Mouse (Mus musculus) spleen, adult 2 months (tissue): ENCODE measurements at regions not wholly inside any gene's neighbourhood (a gene's known extent, or its start where the extent isn't known, plus 50 kb on each side); places are given as distances from the start of the nearest gene placed in this dataset.

Source experiments
- DNase-seq, 2 experiments: peaks; one replicate each; pipeline versions ENCODE4 v3.0.0 to v3.0.0-alpha.2; 2012 to 2021; ENCODE audit warnings: low spot score in 2 of 2, low read depth in 1 of 2
- H3K27ac ChIP-seq: fragments of 200-500 bp; 2 replicates; pipeline ENCODE4 v1.5.1; 2012; ENCODE audit warnings: low read length, inconsistent platforms; ENCODE audit not compliant: insufficient read depth
- H3K27me3 ChIP-seq: fragments of 200-500 bp; 2 replicates; pipeline ENCODE4 v1.6.1; 2012; ENCODE audit warnings: mild to moderate bottlenecking, moderate library complexity, low read length, inconsistent platforms; ENCODE audit not compliant: control insufficient read depth, insufficient read depth
- H3K36me3 ChIP-seq: fragments of 200-500 bp; 2 replicates; pipeline ENCODE4 v1.6.1; 2012; ENCODE audit warnings: mild to moderate bottlenecking, low read length, inconsistent platforms; ENCODE audit not compliant: control insufficient read depth, insufficient read depth
- H3K4me1 ChIP-seq: fragments of 200-500 bp; 2 replicates; pipeline ENCODE4 v1.6.1; 2011; ENCODE audit warnings: inconsistent platforms; ENCODE audit not compliant: control insufficient read depth, insufficient read depth, insufficient read length
- H3K4me3 ChIP-seq: fragments of 200-500 bp; 2 replicates; pipeline ENCODE4 v1.5.1; 2011; ENCODE audit warnings: mild to moderate bottlenecking, inconsistent platforms; ENCODE audit not compliant: insufficient read depth, insufficient read length; ENCODE audit errors: extremely low read depth
- CTCF ChIP-seq: fragments of 200-500 bp; IDR thresholded peaks from 2 replicates; pipeline ENCODE4 v1.5.1; 2011; ENCODE audit warnings: mild to moderate bottlenecking, inconsistent platforms; ENCODE audit not compliant: insufficient read depth, insufficient read length, insufficient replicate concordance; ENCODE audit errors: extremely low read depth
- POLR2A ChIP-seq: fragments of 200-500 bp; IDR thresholded peaks from 2 replicates; pipeline ENCODE4 v1.6.1; 2011; ENCODE audit warnings: low read depth, low read length, inconsistent platforms
- WGBS: fragments of 180-500 bp; shearing (Covaris S2); methylation state at CpG from one replicate; pipeline ENCODE4 v1.1.7; 2018; 5-methylcytosine and 5-hydroxymethylcytosine counted together

DNA sequence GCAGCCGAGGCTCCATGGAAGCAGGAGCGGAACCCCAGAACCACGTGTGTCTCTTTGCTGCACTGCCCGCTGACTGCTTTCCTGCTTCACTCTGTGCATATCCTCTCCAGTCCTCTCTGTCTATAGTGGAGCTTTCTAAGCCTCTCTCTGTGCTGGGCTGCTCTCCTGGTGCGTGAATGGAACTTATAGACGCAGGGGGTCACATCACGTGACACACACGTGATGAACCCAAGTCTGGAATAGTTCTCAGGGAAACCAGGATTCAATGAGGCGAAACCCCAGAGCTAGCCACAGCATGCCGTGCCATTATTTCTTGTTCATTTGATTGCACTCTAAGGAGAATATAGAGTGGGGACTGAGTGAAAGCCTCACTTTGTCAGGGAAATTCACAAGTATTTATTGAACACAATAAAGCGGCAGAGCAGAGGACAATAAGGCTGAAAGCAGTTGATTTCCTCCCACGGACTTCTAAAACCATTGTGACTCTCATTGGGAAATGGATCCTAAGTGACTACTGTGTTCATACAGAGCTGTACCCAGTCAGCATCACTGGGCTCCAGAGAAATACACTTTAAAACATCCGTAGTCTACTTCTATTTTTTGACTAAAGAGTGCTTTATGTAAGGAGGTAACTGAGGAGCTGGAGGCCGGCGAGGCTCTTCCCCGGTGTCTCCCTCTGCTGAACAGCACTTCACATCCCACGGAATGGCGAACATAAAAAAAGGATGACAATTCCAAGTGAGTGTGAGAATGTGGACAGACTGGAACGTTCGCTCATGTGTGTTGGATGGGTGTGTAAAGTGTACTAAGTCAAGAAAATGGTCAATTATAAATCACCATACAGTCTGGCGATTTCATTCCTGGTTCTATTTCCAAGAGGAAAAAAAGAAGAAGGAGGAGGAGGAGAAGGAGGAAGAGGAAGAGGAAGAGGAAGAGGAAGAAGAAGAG, 116.5 kb upstream of the Cpsf6 start:
- H3K4me3 ChIP-seq = no peak overlapping the region
- H3K27me3 ChIP-seq = no peaks in the 10 kb centered on the region
- H3K36me3 ChIP-seq = no peaks in the 10 kb centered on the region
- no peak for DNase-seq
- TF ChIP-seq CTCF (no peak), POLR2A (no peak)
- WGBS = 85% methylated on average over 21 of the region's 21 CpGs
- no peak overlapping the region for H3K27ac ChIP-seq
- peaks cover 3% of the 10 kb centered on the region; the same call in 1 of the 2 replicates for H3K4me1 ChIP-seq

DNA sequence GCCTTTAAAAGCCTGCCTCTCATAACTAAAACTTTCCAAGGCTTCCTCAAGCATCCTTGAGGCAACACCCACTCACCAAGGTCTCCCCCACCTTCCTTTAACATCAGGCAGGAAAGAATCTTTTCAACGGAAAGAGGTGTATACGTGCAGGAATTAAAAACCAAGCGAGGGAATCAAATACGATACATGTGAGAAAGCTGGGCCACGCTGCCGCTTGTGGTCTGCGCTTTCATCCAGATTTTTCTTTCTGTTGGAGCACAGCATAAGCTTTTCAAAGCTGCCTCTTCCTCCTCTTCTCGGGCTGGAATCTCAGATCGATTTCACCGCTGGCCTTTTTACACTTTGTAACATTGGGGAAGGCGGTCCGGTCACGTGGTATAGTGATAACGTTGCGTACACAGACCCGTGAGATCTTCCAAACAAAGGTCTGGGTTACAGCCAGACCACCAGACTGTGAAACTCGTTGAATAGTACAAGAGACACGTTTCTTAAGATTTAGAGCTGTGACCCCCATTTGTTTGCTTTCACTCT, 114.4 kb upstream of the Cpsf6 start:
- no peak for DNase-seq
- no peaks in the 10 kb centered on the region for H3K27me3 ChIP-seq
- 30% methylated on average over 18 of the region's 18 CpGs for WGBS
- H3K4me1 ChIP-seq = peaks cover 3% of the 10 kb centered on the region; the same call in 1 of the 2 replicates
- H3K4me3 ChIP-seq = peak overlapping the region; percentile 55
- no peak for TF ChIP-seq CTCF
- TF ChIP-seq POLR2A = no peak
- no peak overlapping the region for H3K27ac ChIP-seq
- no peaks in the 10 kb centered on the region for H3K36me3 ChIP-seq

DNA sequence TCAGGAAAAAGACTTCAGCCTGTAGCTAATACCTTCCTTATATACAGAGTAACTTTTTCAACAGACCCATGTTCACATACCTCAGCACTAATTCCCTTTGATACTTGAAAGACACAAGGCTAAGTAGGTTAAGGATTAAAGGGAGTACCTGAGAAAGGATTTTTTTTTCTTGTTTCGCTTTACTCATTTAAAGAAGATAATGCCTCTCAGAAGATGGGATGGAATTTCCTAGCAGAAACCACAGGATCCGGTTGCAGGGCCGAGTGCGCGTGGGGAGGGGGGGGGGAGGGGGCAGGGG, 114.0 kb upstream of the Cpsf6 start:
- Histone ChIP-seq H3K27me3 (no peaks in the 10 kb centered on the region), H3K27ac (no peak overlapping the region), H3K4me3 (no peak overlapping the region; the same call in 1 of the 2 replicates), H3K36me3 (no peaks in the 10 kb centered on the region), H3K4me1 (peaks cover 3% of the 10 kb centered on the region; the same call in 1 of the 2 replicates)
- no peak for TF ChIP-seq POLR2A
- no peak for TF ChIP-seq CTCF
- 17% methylated on average over 2 of the region's 5 CpGs for whole genome bisulfite sequencing
- DNase-seq = no peak

DNA sequence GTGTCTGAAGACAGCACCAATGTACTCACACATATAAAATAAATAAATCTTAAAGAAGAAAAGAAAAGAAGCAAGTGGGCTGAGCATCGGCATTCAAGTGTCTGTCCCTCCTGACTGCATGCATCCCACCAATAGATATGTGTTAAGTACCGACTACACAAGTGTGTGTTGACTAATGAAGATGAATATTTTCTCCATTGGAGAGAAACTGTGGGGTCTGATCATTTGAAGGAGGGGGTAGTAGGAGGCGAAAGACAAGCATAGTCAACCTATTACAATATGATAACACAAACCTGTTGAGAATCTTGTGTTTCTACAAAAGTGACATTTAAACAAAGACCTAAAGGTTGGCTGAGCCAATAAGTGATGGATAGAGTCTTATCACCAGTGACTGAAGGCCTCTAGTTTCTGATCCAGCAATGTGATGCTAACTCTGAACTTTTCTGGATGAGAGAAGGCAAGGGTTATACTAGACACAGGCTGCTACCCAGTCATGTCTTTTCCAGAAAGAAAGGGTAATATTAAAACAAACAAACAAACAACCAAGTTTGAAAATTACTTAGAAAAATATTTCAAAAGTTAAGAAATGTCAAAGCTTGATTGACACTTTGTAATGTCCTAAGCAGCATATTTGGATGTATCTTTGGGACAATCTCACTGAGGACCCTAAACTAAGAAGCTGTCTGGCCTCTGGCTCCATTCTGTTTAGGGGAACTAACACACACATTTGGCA, 113.4 kb upstream of the Cpsf6 start:
- Histone ChIP-seq H3K4me3 (no peak overlapping the region), H3K27me3 (no peaks in the 10 kb centered on the region), H3K27ac (no peak overlapping the region), H3K36me3 (no peaks in the 10 kb centered on the region), H3K4me1 (peaks cover 3% of the 10 kb centered on the region; the same call in 1 of the 2 replicates)
- DNase-seq = no peak
- TF ChIP-seq CTCF (no peak), POLR2A (no peak)
- 94% methylated on average over 3 of the region's 3 CpGs for WGBS

DNA sequence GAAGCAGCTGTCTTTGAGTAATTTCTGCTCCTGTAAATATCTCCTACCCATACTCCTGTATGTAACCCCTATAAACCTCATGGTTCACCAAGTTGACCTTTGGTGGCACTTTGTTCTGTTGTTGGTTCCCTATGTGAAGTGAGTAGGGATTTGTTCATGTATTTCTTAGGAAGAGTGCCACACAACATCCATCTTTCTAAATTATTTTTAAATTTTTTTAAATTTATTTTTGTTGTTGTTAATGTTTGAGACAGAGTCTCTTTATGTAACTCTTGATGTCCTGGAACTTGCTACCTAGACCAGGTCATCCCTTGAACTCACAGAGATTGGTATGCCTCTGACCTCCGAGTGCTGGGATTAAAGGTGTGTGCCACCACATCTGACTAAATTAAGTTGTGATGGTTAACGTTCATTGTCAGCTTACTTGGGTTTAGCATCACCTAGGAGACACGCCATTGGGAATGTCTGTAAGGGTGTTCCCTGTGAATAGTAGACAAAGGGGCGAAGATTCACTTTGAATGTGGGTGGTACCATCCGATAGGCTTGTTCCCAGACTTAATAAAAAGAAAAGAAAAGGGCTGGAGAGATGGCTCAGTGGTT, 112.7 kb upstream of the Cpsf6 start:
- DNase-seq = no peak
- no peaks in the 10 kb centered on the region for H3K36me3 ChIP-seq
- peaks cover 3% of the 10 kb centered on the region; the same call in 1 of the 2 replicates for H3K4me1 ChIP-seq
- 89% methylated on average over 5 of the region's 5 CpGs for WGBS
- no peak overlapping the region for H3K4me3 ChIP-seq
- TF ChIP-seq POLR2A (no peak), CTCF (no peak)
- H3K27ac ChIP-seq = no peak overlapping the region
- H3K27me3 ChIP-seq = no peaks in the 10 kb centered on the region

DNA sequence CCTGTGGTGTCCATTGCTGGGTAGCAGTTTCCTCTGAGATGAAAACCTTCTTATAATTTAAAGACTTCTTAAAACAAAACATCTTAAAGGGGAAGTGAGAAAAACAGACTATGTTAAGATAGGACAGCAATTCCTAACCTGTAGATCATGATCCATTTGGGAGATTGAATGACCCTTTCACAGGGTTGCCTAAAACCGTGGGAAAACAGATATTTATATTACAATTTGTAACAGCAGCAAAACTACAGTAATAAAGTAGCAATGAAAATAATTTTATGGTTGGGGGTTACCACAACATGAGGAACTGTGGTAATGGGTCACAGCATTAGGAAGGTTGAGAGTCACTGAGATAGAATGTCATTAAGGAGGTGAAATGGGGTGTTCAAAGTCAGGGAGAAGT, 111.9 kb upstream of the Cpsf6 start:
- no peak overlapping the region for H3K4me3 ChIP-seq

More for the DNA sequence above, 111.9 kb upstream of the Cpsf6 start:
- H3K4me1 ChIP-seq = peaks cover 3% of the 10 kb centered on the region; the same call in 1 of the 2 replicates
- H3K27ac ChIP-seq = no peak overlapping the region
- DNase-seq = no peak
- H3K27me3 ChIP-seq = no peaks in the 10 kb centered on the region
- TF ChIP-seq POLR2A (no peak), CTCF (no peak)
- H3K36me3 ChIP-seq = no peaks in the 10 kb centered on the region
- 80% methylated on average over 1 of the region's 1 CpGs for WGBS
